Mouse (Mus musculus) CD4-positive helper T cell, adult 2 months (primary cell): Measurements from ENCODE around the gene Ppil3.

Source experiments
- DNase-seq: peaks from one replicate; pipeline ENCODE4 v3.0.0-alpha.2; 2012; ENCODE audit warnings: low read depth, missing footprints, low spot score

The Ppil3 gene

DNA sequence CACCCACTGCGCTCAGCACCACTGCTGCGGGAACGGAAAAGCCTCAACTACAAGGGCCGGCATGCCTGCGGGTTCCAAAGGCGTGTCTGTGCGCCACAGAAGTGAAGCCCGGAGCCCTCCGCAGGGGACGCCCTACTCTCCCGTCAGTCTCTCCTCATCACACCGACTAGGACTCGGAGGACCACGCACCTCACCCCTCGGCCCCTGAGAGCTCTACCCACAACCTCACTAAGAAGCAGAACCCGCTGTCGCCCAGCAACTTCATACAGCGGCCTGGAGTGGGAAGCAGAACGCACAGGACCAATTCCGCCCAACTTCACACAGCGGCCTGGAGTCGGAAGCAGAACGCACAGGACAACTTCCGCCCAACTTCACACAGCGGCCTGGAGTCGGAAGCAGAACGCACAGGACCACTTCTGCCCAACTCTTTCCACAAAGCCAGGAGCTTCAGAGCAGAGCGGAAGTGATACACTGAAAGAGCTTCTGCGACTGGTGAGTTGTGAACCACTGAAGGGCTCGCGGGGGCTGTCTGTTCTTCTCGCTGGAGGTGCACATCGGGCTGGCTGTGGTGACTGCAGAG, at the start of gene Ppil3, which contains the start of gene Nif3l1:
Gene Ppil3 (minus strand): TSS at position 344 of the 580 bp plus-strand sequence.
Gene Nif3l1 (plus strand): TSS at position 9 of the 580 bp plus-strand sequence.
- DNase-seq: peak; percentile 89

DNA sequence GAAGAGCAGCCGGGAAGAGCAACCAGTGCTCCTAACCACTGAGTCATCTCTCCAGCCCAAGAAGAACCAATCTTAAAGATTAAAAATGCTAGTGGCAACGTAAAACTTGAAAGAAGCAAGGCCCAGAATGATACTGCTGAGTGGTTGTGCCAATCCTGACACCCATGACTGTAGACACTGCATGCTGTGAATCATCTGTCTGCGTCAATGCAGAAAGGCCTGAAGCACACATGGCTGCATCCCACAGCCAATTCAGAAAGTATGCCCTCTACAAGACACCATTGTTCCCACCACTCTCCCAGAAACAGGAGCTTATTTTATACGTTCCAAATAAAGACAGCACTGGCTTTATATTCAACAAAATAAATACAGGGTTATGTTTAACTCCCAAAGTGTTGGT, 37.4 kb upstream of the Ppil3 start:
- no peak for DNase-seq

DNA sequence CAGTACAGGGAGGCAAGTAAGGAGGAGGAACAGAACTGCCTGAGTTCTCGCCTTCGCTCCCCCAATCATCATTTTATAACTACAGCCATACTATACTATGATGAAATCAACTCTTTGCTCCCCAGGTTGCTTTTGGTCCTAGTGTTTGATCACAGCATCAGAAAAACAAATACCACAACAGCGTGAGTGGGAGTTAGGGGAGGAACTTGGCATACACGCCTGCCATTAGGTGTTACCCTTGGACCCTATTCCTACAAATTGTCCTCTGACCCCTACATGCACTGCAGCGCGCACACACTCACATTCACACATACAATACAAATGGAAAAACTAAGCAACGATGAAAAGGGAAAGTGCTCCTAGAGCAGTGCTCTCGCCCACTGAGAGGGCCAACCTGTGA, 30.4 kb upstream of the Ppil3 start:
- DNase-seq: no peak

DNA sequence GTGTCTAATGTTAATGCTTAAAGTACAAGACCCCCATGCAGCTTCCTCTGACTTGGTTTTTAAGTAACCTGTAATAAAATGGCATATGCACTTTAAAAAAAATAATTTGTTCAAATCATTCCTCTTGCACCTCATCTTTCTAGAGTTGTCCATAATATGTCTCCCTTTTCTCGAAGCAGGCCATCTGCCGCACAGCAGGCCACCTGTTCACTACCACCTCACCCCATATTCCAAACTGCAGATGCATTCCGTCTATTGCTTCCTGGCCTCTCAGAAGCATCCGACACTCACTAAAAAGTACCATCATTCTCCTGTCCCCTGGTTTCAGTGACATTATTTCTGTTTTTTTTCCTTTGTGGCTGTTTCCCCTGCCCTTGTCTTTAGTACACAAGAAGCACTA, 20.3 kb upstream of the Ppil3 start:
- no peak for DNase-seq

DNA sequence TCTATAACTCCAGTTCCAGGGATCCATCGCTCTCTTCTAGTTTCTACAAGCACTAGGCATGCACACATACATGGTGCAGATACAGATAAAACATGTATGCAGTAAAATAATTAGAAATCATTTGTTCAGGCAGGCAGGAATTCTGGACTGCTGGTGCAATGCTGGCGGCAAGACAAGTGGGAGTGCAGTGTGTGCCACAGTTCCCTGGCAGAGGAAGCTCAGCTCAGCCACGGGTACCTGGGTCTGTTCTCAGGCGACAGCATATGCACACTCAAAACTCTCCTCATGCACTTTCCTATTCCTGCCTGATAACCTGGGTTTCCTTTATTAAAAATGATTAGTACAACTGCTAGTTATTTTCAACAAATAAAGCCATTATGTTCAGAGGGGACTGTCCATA, 19.8 kb upstream of the Ppil3 start:
- no peak for DNase-seq

DNA sequence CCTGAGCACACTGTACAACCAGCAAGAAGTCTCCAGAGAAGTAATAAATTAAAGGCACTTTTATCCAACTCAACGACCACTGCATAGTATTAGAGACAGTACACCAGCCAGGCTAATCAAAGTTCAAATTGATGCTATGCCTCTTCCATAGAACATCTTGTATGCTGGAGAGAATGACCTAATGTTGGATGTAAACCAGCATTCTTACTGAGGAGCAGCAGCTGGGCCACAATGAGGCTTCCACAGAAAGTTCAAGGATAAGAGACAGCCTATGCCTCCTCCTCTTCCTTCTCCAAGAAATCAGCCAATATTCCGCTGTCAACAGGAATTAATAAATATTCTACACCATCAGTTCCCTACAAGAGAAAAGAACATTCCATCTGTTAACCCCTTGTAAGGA, 18.6 kb upstream of the Ppil3 start:
- no peak for DNase-seq

DNA sequence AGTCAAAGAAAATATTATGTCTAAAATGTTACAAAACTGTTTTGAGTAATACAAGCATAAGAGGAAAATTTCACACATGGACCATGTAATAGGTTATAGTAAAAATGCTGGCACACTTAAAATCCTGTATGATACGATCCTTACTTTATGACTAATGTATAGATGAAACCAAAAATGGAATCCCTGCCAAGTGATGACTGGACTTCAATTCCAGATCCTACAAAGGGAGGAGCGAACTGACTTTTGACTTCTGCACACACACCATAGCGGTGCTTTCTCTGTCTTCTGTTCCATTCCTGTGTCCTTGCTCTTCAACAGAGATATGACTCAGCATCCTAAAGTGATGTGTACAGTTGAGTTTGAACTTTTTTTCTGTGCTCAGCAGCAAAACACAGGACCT, 15.3 kb upstream of the Ppil3 start:
- no peak for DNase-seq

DNA sequence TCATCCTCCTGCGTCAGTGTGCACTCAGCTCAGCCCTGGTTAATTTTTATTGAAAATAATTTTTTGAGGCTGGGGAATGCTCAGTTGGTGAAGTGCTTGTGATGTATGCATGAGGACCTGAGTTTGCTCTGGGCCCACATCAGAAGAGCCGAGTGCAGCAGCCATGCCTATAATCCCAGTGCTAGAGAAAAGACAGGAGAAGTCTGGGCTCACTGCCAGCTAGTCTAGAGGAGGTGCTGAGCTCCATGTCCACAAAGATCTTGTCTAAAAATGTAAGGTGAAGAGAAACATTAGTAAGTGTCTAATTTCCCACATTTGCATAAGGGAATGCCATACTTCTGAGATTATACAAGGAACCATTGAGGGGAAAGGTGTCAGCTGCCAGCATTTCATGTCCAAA, 13.6 kb upstream of the Ppil3 start:
- no peak for DNase-seq

DNA sequence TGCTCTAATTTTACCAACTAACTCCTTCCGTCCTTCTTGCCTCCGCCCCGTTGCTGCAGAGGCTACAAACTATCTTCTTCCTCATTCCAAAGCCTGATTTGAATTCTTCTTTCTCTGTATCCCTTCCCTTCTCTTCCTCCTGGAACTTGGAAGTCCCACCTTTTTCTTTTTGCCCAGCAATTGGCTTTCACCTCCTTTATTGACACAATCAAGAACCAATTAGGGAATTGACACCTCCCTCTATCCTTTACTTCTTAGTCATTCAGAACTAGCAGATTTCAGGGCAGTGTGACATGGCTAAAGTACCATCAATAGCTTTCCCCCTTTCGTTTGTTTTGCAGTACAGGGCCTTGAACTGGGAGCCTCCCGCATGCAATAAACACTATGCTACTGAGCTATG, 12.9 kb upstream of the Ppil3 start:
- no peak for DNase-seq

DNA sequence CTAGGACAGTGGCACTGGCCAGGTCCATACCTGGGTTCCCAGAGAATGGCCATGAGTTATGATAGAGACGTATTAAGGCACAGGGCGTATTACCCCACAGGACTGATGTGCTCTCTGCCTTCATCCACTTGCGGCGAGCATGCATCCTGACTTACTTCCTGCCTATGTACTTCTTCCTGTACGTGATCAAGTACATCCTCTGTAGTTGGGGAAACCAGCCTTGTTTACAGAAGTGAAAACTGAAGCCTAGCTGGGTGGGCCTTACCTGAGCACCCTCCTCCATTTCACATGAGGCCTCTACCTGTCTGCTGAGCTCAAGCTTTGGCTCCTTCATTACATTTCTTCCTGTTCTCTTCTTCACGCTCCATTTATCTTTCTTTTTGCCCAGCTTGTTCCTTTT, 9.0 kb upstream of the Ppil3 start:
- DNase-seq: peak; percentile 63

DNA sequence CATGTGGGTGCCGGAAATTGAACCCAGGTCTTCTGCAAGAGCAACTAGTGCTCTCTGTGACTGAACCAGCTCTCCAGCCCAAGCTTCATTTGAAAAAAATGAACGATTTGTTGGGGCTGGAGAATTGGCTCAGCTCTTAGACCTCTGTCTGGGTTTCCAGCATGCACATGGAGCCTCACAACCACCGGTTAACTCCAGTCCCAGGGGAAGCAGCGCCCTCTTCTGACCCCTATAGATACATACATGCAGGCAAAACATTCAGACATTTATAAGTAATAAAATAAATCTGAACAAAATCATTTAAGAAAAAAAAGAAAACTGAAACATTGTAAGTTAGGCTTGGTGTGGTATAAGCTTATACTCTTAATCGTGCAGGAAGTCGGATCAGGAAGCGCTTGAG, 3.1 kb upstream of the Ppil3 start:
- DNase-seq: no peak

DNA sequence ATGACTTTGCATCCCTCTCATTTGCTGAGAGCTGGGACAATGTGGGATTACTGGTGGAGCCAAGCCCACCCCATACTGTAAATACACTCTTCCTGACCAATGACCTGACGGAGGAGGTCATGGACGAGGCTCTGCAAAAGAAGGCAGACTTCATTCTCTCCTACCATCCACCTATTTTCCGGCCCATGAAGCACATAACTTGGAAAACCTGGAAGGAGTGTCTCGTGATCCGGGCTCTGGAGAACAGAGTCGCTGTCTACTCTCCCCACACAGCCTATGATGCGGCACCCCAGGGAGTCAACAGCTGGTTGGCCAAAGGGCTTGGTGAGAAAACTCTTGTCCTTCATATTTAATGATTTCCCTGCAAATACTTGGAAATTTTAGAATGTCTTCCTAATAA, 2.5 kb upstream of the Ppil3 start:
- no peak for DNase-seq

DNA sequence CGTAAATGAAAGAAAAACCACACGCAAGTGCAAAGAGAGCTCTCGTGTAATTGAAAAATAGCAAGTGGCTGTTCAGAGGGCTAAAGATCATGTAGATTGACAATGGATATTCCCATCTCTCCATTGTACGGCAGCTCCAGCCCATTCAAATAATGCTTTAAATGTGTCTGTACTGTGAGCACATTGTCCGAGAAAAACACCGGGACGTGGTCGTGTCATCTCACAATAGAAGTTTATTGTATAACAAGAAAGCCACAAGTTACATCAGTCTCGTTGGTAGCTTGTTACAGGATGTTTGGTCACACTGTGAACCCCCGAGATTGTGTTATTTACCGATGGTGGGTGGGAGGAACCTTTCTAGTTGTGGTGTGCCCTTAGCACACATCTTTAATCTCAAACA, 575 bp upstream of the Ppil3 start:
- DNase-seq: peak; percentile 45

DNA sequence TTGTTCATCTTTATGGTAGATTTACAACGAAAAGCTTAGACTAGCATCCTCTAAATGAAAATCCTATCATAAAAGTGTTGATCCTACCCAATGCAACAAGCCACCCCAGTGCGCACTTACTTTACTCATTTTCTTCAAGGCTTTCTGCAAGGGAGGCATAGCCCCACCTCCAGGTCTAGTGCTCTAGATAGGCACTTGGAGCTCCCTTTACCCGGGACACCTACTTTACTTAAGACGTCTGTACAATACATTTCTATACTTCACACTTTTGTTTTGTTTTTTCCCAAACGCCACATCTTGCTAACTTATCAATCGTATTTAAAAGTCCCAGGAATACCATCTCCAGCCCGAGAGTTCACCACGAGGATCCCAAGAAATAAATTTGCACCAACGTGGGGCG, 595 bp downstream of the Ppil3 start:
- peak; percentile 32 for DNase-seq

DNA sequence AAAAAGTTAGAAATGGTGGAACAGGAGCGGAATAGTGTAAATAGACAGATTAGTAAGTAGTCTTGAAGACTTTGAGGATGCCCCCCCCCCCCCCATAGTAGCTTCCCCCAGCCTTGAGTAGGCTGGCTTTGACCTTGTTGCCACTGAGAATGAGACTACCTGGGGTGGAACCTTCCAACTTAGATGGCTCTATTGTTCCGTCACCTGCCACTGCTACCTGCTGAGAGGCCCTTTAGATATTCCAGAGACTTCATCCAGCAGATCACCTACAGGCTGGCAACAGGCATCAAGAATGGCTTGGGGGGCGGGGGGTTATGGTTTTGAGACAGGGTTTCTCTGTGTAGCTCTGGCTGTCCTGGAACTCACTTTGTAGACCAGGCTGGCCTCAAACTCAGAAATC, 20.7 kb downstream of the Ppil3 start:
- DNase-seq: no peak

DNA sequence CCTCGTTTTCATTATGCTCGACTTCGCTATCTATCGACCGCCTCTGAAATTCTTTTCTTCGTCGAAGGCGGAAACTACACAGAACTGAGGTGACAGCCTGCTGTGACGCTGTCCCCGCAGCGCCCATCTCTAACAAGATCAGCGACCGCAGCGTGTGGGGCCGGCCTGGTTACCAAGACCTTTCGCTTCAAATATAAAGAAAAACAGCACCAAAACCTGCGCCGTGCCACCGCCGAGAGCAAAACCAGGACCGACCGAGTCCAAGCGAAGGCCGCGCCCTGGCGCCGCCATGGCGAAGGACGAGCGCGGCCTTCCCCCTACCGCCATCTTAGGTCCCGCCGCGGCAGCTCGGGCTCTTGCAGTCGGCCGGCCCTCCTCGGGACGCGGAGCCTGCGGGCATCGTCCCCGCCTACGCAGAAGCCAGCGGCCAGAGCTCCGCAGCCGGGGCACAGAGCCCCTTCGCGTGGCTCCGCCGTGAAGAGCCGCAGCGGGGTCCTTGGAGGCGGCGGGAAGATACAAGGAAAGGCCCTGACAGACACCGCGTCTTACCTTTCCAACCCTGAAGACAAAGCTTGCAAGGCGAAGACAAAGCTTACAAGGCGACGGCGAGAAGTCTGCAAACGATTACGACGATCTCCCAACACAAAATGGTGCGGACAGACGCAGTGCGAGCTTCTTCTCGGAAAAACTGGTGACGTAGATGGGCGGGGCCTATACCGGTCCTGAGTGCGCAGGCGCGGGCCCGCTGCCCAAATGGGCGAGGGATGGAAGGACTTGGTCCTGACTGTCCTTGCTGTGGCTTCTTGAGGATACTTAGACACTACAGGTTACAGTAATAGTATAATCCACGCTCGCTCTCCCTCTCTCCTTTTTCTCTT, 21.7 kb downstream of the Ppil3 start, which contains the start of gene Clk1:
Gene Clk1 (minus strand): TSS at position 696 of the 878 bp plus-strand sequence.
- peak; percentile 93 for DNase-seq

DNA sequence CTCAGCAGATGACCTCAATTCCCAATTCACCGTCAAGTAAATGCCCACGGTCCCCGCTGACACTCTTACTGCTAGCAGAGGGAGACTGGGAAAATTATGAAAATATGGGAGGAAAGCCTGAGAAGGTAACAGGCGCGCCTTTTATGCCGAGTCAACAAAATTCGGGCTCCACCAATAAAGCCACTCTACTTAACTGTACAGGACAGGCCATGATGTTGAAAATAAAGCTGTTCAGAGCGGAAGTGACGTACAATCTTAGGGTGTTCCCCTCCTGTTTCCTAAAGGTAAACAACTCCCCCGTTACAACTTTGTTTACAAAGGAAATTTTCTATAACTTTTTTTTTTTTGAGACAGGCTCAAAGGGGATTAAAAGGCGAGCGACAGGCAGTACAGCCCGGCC, 22.4 kb downstream of the Ppil3 start:
- DNase-seq: peak; percentile 91

DNA sequence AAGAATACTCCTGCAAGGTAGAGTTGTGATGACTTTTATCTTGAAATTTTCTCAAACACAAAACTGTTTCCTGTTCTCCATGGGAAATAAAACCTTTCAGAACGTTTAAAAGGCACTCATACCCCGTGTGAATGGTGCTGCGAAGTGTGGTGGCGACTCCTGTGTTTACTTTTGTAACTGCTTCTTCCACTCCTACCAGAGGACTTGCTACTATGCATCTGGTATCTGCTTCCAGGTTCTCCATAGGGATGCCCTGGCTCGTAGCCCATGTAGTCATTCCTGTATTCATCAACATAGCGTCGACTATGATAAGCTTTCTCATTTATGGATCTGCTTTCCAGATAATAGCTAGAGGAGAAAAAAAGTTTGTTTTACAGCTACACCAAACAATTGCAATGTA, 24.3 kb downstream of the Ppil3 start:
- peak; percentile 51 for DNase-seq

DNA sequence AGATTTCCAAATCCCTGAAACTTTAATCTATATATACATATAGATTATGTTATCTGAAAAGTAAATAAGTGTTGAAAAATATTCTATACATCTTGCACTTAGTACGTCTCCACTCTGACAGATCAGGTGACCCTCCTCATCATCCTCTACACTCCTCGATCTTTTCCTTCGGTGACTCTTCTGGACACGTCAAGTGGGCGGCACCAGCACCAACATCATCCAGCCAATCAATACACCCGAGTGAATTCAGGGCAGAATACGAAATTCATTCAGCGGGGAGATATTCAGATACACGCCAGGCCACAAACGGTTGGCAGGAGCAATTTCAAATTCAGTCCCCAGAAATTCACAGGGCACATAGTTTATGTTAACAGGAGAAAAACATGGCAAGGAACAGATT, 25.3 kb downstream of the Ppil3 start:
- no peak for DNase-seq

DNA sequence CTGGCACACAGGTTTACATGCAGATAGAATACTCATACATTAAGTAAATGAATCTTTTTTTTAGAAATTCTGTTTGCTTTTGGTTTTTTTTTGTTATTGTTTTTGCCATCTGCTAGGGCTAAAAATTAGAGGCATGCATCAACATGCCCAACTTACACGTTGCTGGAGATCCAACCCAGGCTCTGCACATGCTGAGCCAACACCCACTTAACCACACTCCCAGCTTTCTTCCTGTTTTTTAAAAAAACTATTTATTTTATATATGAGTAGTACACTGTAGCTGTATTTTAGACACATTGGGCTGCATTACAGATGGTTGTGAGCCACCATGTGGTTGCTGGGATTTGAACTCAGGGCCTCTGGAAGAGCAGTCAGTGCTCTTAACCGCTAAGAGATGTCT, 29.2 kb downstream of the Ppil3 start:
- no peak for DNase-seq

DNA sequence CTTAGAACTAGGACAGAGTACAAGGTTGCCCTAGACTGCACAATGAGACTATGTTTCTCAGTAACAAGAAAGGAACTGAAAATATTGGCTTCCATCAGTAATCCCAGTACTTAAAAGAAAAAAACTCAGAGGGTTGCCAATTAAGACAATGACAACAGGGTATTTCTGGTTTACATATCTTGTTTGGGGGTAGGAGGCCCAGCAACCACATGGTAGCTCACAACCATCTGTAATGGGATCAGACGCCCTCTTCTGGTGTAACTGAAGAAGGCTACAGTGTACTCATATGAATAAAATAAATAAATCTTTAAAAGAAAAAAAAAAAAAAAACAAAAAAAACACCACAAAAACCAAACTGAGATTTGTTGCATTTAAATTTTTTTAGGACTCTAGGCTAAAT, 29.8 kb downstream of the Ppil3 start:
- peak; percentile 63 for DNase-seq

DNA sequence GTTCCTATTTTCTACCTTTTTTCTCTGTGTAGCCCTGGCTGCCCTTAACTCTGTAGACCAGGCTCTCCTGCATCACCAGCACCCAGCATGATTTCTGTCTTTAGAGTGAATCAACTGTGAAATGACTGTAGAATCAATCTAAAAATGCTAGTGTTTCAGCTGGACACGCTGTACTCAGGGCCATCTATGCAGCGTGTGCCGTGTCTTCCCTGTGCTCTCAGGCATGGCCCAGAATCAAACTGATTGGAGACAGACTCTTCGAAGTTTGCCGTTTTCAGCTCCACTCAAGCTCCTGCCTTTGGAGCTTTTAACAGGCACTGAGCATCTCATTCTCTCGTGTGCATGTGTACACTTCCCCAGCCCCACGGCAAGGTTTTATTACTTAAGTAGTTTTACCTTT, 34.5 kb downstream of the Ppil3 start:
- DNase-seq: no peak

DNA sequence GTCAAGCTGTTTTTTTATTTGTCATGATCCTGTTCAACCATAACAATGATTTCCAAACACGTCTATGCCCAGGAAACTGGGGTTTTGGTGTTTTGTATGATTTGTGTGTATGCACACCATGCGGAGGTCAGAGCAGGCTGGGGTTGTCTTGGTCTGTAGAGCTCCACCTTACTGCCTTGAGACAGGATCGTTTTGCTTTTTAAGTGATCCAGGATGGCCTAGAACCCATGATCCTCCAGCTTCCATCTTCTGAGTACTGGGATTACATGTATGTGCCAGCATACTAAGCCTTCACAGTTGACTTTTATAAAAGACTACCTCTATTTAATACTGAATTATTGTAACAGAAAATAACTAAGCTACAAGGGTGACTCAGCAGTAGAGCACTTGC, 35.1 kb downstream of the Ppil3 start:
- DNase-seq: no peak
